Mouse (Mus musculus): ENCODE measurements at regions not wholly inside any gene's neighbourhood (a gene's known extent, or its start where the extent isn't known, plus 50 kb on each side); places are given as distances from the start of the nearest gene placed in this dataset.
A peak's percentile ranks its signal among the peaks of the same experiment; 100 is the strongest.
"Not testable (repeated sequence)": the region's sequence is repeated elsewhere in the genome, so short reads cannot be mapped to it uniquely, and the experiment has no call there.

DNA sequence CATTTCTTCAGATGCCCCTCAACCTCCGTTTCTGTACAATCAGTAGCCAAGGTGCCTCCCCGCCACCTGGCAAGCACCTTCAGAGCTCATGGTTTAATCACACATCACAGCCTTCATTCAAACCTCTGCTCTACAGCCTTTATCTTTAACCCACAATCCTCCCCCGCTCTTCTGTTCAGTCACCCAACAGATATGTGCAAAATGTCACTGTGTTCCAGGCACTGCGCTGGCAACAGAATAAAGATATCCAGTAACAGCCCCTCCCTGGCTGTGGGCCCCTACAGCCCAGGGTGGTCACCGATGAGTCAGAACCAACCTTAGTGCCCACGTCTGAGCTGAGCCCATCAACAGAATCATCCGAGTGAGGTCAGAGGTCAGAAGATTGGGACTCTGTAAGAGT is 54.3 kb upstream of the Ddr1 start:
- DNase-seq (ENCODE audit: low spot score in 2 of 2) = no peak

GRCm38 (mm10) chr17:35759740-35760139 is 55.3 kb upstream of the Ddr1 start:
- DNase-seq (ENCODE audit: low spot score in 2 of 2) = no peak

DNA sequence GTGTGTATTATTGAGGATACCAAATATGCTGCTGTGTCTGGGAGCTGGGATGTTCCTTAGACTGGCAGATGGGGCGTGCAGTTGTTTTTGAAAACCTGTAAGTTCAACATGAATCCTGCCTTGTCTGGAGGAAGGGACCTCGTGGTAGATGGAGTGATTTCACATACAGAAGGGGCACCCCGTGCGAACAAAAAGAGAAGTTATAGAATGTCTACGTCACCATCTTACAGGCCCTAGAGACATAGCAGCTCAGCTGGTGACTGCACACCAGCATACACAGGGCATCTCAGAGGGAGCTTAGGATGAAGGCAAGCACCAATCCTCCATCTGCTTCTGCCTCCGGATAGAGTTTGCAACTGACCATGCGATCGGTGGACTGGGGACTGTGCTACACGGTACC is 58.2 kb upstream of the Ddr1 start:
- DNase-seq (ENCODE audit: low spot score in 2 of 2) = no peak

DNA sequence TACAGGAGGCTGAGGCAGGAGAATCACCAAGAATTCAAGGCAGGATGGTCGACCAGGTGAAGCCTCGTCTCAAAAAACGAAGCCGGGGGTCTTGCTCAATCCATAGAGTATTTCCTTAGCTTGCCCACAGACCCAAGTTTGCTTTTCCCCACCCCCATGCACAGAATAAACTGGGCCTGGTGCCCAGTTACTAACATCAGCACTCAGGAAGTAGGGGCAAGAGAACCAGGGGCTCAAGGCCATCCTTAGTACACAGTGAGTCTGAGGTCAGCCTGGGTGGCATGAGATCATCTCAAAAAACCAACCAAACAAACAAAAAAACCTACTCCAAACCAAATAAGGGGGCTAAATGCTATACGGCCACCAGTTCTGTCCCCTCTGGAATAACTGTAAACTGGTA is 58.4 kb upstream of the Ier3 start:
- no peak for DNase-seq (ENCODE audit: low spot score in 2 of 2)

DNA sequence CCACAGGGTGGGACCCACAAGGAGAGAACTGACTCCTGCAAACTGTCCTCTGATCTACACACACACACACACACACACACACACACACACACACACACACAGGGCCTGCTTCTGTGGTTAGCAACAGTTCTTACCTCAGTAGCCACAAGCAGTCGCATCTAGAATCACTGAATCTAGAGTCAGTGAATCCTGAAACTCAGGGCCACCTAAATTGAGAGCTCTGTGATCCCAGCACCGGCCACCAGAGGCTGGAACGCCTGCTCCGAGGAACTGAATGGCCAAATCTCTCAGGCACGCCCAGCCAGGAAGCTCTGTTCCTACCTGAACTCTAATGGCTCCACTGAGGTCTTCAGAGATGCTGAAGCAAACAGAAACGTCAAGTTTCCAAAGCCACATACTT is 57.6 kb upstream of the Ier3 start:
- DNase-seq (ENCODE audit: low spot score in 2 of 2) = peak in 1 of 2 experiments; percentile 39

- DNase-seq (ENCODE audit: low spot score in 2 of 2) = no peak
Measured at GRCm38 (mm10) chr17:35766406-35766805, 55.1 kb upstream of the Ier3 start.

DNA sequence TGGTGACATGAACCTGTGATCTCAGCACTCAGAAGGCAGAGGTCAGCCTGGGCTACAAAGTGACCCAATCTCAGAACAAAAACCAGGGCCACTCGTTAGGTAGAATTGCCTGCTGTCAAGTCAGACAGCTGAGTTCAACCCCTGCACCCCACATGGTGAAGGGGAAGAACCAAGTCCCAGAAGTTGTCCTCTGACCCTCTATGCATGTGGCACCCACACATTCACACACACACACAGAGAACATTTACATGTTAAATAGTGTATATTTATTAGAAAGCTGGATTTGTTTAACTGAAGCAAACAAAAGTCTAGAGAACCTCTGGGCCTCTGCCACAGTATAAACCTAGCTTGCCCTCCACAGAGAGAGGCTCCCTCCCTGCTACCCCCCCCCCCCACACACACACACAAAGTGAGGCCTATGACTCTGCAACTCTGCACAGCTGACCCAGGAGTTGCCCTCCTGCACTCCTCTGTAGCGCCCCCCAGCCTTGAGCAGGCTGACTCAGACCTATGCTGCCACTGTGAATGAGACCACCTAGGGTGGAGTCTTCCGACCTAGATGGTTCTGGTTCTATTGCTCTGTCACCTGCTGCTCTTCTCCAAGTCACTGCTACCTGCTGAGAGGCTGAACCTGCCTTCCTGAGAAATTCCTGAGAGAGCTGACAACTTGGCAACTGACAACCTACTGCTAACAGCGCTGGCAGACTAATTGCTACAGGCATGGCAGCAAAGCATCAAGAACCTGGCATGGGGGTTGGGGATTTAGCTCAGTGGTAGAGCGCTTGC is 52.1 kb upstream of the Ier3 start:
- DNase-seq (ENCODE audit: low spot score in 2 of 2) = no peak

GRCm38 (mm10) chr17:35769961-35770276 is 51.6 kb upstream of the Ier3 start:
- DNase-seq (ENCODE audit: low spot score in 2 of 2) = not testable (repeated sequence)

DNA sequence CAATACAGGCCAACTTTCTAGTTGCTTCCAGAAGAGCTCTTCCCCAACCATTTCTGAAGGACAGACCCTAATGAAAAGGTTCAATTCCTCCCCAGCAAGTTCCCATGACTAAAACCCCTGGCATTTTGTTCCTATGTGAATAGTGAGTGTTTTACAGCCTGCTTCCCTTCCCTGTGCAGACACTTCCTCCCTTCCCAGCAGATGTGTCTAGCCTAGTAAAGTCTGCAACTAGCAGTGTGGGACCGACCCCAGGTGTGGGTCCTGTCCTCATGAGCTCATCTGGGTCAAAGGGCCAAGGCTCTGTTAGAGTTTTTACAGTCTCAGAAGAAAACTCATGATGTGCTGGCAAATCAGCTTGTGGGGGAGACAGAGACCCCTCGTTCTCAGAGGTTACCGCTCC is 50.9 kb upstream of the Ier3 start:
- DNase-seq (ENCODE audit: low spot score in 2 of 2) = no peak

- DNase-seq (ENCODE audit: low spot score in 2 of 2) = no peak
Measured at GRCm38 (mm10) chr17:35771656-35772405, 49.7 kb upstream of the Ier3 start.

All from gastrocnemius, postnatal 4 days (tissue).